In genomic region chr17:71177336-71177735, GRCm38 (mm10) we compare ENCODE assay signal across 24 mouse cellular contexts. TPM values are rescaled to one million over a fixed set of nuclear protein-coding genes. Genes with fewer than 3 reads are reported as not detected.
DNase-seq lines count a peak whose midpoint lies in the region; ATAC-seq and TF ChIP-seq lines count a peak whose summit lies in the region.
"Had no signal": no experiment of that assay in that cellular context is flagged by ENCODE, and none has a peak within 500 bp of the region (broad histone marks: within the 10 kb centered on the region; RNA-seq: fewer than 3 reads in every experiment).

No protein-coding gene starts in this region.

- no peak for ATAC-seq in heart, embryonic 12.5 days (ENCODE audit: insufficient number of reproducible peaks, low FRiP score)
- no peak for ATAC-seq in midbrain, embryonic 11.5 days (ENCODE audit: low FRiP score)
- no peak for ATAC-seq in midbrain, embryonic 14.5 days (ENCODE audit: low FRiP score, low TSS enrichment)
- ATAC-seq: activated CD4-positive, CD25-positive, alpha-beta regulatory T cell, adult 4 months; forebrain, embryonic 13.5 days; forebrain, embryonic 15.5 days; forebrain, postnatal 0 days; Patski had no signal

- no peaks in the 10 kb centered on the region for H3K27me3 ChIP-seq in heart, embryonic 12.5 days (replicated peaks)
- no peaks in the 10 kb centered on the region for H3K27me3 ChIP-seq in heart, embryonic 10.5 days (ENCODE audit: insufficient read depth, poor library complexity, severe bottlenecking)
- H3K27me3 ChIP-seq in midbrain, embryonic 11.5 days (ENCODE audit: control insufficient read depth, insufficient read depth, low read length) = no peaks in the 10 kb centered on the region
- H3K27me3 ChIP-seq in midbrain, embryonic 14.5 days (ENCODE audit: control insufficient read depth, insufficient read depth, low read length) = no peaks in the 10 kb centered on the region
- H3K27me3 ChIP-seq: embryonic facial prominence, embryonic 12.5 days; forebrain, embryonic 13.5 days; forebrain, embryonic 15.5 days; Patski had no signal

- DNase-seq in heart, adult 11 months = peak; percentile 82
- DNase-seq in heart, embryonic 10.5 days (ENCODE audit: low spot score) = peak; percentile 46
- no peak for DNase-seq in heart, postnatal 10 days
- peak; percentile 69 for DNase-seq in midbrain, embryonic 11.5 days (ENCODE audit: low spot score, missing footprints)
- DNase-seq in midbrain, embryonic 14.5 days = no peak
- no peak for DNase-seq in thymus, postnatal 0 days (ENCODE audit: low spot score)
- DNase-seq: adrenal gland, adult 8-10 months; adrenal gland, postnatal 14 days; cerebellum, adult 11 months; cerebellum, adult 18-20 months; cerebellum, adult 8-10 months; cerebellum, adult 9-11 months; cerebellum, postnatal 14 days; cerebellum, postnatal 36 days; forebrain, postnatal 0 days had no signal

- no peaks in the 10 kb centered on the region for H3K9me3 ChIP-seq in heart, embryonic 12.5 days (replicated peaks)
- H3K9me3 ChIP-seq in heart, embryonic 10.5 days = no peaks in the 10 kb centered on the region
- H3K9me3 ChIP-seq in midbrain, embryonic 11.5 days (ENCODE audit: control insufficient read depth, low read length) = no peaks in the 10 kb centered on the region
- H3K9me3 ChIP-seq in midbrain, embryonic 14.5 days (ENCODE audit: control insufficient read depth, low read length) = no peaks in the 10 kb centered on the region
- H3K9me3 ChIP-seq: embryonic facial prominence, embryonic 10.5 days; embryonic facial prominence, embryonic 12.5 days; forebrain, embryonic 13.5 days; forebrain, embryonic 15.5 days; G1E had no signal

- no peak for TF ChIP-seq CTCF in cortical plate, adult 2 months (IDR thresholded peaks at IDR 0.05; ENCODE audit: extremely low read depth, insufficient read depth, low read length)

- H3K27ac ChIP-seq in heart, embryonic 12.5 days (ENCODE audit: poor library complexity, severe bottlenecking) = no peak overlapping the region
- no peak overlapping the region for H3K27ac ChIP-seq in heart, embryonic 10.5 days
- H3K27ac ChIP-seq in midbrain, embryonic 11.5 days (ENCODE audit: low read depth, low read length) = no peak overlapping the region
- H3K27ac ChIP-seq in midbrain, embryonic 14.5 days (replicated peaks; ENCODE audit: low read depth, low read length) = no peak overlapping the region
- peak overlapping the region; percentile 35; the same call in 1 of the 2 replicates for H3K27ac ChIP-seq in cortical plate, adult 2 months (ENCODE audit: insufficient read depth, low read length)
- H3K27ac ChIP-seq: embryonic facial prominence, embryonic 10.5 days; embryonic facial prominence, embryonic 12.5 days; forebrain, embryonic 13.5 days; forebrain, embryonic 15.5 days had no signal

- H3K36me3 ChIP-seq in heart, embryonic 12.5 days = no peaks in the 10 kb centered on the region
- no peaks in the 10 kb centered on the region for H3K36me3 ChIP-seq in heart, embryonic 10.5 days
- H3K36me3 ChIP-seq in midbrain, embryonic 11.5 days (ENCODE audit: control insufficient read depth, insufficient read depth, low read length) = no peaks in the 10 kb centered on the region
- no peaks in the 10 kb centered on the region for H3K36me3 ChIP-seq in midbrain, embryonic 14.5 days (ENCODE audit: control insufficient read depth, insufficient read depth, low read length)
- H3K36me3 ChIP-seq: embryonic facial prominence, embryonic 10.5 days; embryonic facial prominence, embryonic 12.5 days; forebrain, embryonic 15.5 days; G1E had no signal

- 75% methylated on average over 4 of the region's 4 CpGs for WGBS in heart, embryonic 12.5 days
- WGBS in heart, embryonic 10.5 days = 77% methylated on average over 4 of the region's 4 CpGs
- 57% methylated on average over 4 of the region's 4 CpGs for WGBS in midbrain, embryonic 11.5 days
- WGBS in midbrain, embryonic 14.5 days = 32% methylated on average over 4 of the region's 4 CpGs

- H3K4me2 ChIP-seq in heart, embryonic 12.5 days = no peak overlapping the region
- no peak overlapping the region for H3K4me2 ChIP-seq in midbrain, embryonic 11.5 days
- no peak overlapping the region for H3K4me2 ChIP-seq in midbrain, embryonic 14.5 days (ENCODE audit: low read length)
- H3K4me2 ChIP-seq: embryonic facial prominence, embryonic 12.5 days; forebrain, embryonic 13.5 days; forebrain, embryonic 15.5 days had no signal

- peaks cover 24% of the 10 kb centered on the region for H3K4me1 ChIP-seq in heart, embryonic 12.5 days (replicated peaks)
- peaks cover 25% of the 10 kb centered on the region for H3K4me1 ChIP-seq in heart, embryonic 10.5 days
- 0 out of 2 replicates have a peak, but pooled peaks cover 2% of the 10 kb centered on the region for H3K4me1 ChIP-seq in midbrain, embryonic 11.5 days (ENCODE audit: control insufficient read depth, insufficient read depth, low read length)
- H3K4me1 ChIP-seq in midbrain, embryonic 14.5 days (ENCODE audit: control insufficient read depth, insufficient read depth, low read length) = no peaks in the 10 kb centered on the region
- peaks cover 1% of the 10 kb centered on the region; the same call in 1 of the 2 replicates for H3K4me1 ChIP-seq in cortical plate, adult 2 months (ENCODE audit: control insufficient read depth, insufficient read depth, low read length)

- H3K4me3 ChIP-seq in heart, embryonic 12.5 days = no peak overlapping the region
- no peak overlapping the region for H3K4me3 ChIP-seq in heart, embryonic 10.5 days
- H3K4me3 ChIP-seq in midbrain, embryonic 11.5 days (ENCODE audit: low read depth, low read length) = no peak overlapping the region
- no peak overlapping the region for H3K4me3 ChIP-seq in midbrain, embryonic 14.5 days (replicated peaks; ENCODE audit: low read depth, low read length)
- H3K4me3 ChIP-seq in cortical plate, adult 2 months (ENCODE audit: insufficient read depth, low read length) = no peak overlapping the region
- H3K4me3 ChIP-seq: embryonic facial prominence, embryonic 10.5 days; embryonic facial prominence, embryonic 12.5 days; forebrain, embryonic 13.5 days; forebrain, embryonic 15.5 days had no signal

- intact Hi-C loops in heart, postnatal 10 days (cut with DNase I) = no loop called here

- H3K9ac ChIP-seq in heart, embryonic 12.5 days = no peak overlapping the region
- no peak overlapping the region for H3K9ac ChIP-seq in midbrain, embryonic 11.5 days (ENCODE audit: low read length)
- H3K9ac ChIP-seq in midbrain, embryonic 14.5 days (replicated peaks; ENCODE audit: low read length) = no peak overlapping the region
- H3K9ac ChIP-seq: embryonic facial prominence, embryonic 12.5 days; forebrain, embryonic 13.5 days; forebrain, embryonic 15.5 days; forebrain, postnatal 0 days had no signal

- TF ChIP-seq POLR2A in cortical plate, adult 2 months (IDR thresholded peaks at IDR 0.05; ENCODE audit: extremely low read depth, insufficient read depth, low read length) = no peak

RNA-seq across cellular contexts. Expression of gene Lpin2, which starts 5.0 kb away (rescaled TPM):
- 22.1 and 23.8 TPM in 2 replicates for polyA plus RNA-seq in heart, embryonic 12.5 days (2016; fragmentation: Nextera tagmentation; extraction: Ambion mirVana)
- 20.9 and 24.2 TPM in 2 replicates for polyA plus RNA-seq in heart, embryonic 10.5 days (2016; fragmentation: Nextera tagmentation; extraction: Ambion mirVana)
- 10 to 100 TPM; 11.9 to 14.4 TPM for total RNA-seq in heart, postnatal 10 days (2021)
- 31.6 and 35.4 TPM in 2 replicates for polyA plus RNA-seq in midbrain, embryonic 11.5 days (2014; fragmentation: Nextera tagmentation; extraction: Ambion mirVana)
- 38.5 and 42.9 TPM in 2 replicates for polyA plus RNA-seq in midbrain, embryonic 14.5 days (2014; fragmentation: Nextera tagmentation; extraction: Ambion mirVana)
- polyA plus RNA-seq in cortical plate, adult 2 months (2012; rRNA removed) = 33.9 and 36.5 TPM in 2 replicates
- 18.2 and 19.8 TPM in 2 replicates for polyA plus RNA-seq in thymus, postnatal 0 days (2015; fragmentation: Nextera tagmentation; extraction: Ambion mirVana)

Comparison
In these comparisons a context has a peak if more than half of its experiments do, and no peak if none do; other contexts are left out.
1. DNase-seq: peak in heart, adult 11 months (single experiment), heart, embryonic 10.5 days (single experiment) and midbrain, embryonic 11.5 days (single experiment); none in heart, postnatal 10 days (0 of 2), midbrain, embryonic 14.5 days (single experiment) and thymus, postnatal 0 days (single experiment).